Mouse (Mus musculus) lung, adult 2 months (tissue): ENCODE measurements at regions not wholly inside any gene's neighbourhood (a gene's known extent, or its start where the extent isn't known, plus 50 kb on each side); places are given as distances from the start of the nearest gene placed in this dataset.

Experiments used
- DNase-seq: peaks from one replicate; pipeline ENCODE4 v3.0.0; 2022
- H3K4me1 ChIP-seq: fragments of 200-500 bp; 2 replicates; pipeline ENCODE4 v1.6.1; 2011; ENCODE audit warnings: low read length; ENCODE audit not compliant: control insufficient read depth, insufficient read depth
- H3K4me3 ChIP-seq: fragments of 200-500 bp; replicated peaks from 2 replicates; pipeline ENCODE3; 2011; ENCODE audit warnings: low read depth, mild to moderate bottlenecking, control low read depth, low read length; ENCODE audit errors: extremely low read depth
- CTCF ChIP-seq: fragments of 200-500 bp; IDR thresholded peaks from 2 replicates; pipeline ENCODE4 v1.5.1; 2011; ENCODE audit warnings: mild to moderate bottlenecking, low read length, control low read depth; ENCODE audit not compliant: insufficient read depth
- POLR2A ChIP-seq: fragments of 200-500 bp; IDR thresholded peaks from 2 replicates; pipeline ENCODE4 v1.6.1; 2011; ENCODE audit warnings: low read depth, mild to moderate bottlenecking, control low read depth, low read length, borderline replicate concordance; ENCODE audit errors: extremely low read depth
- WGBS: fragments of 180-500 bp; shearing (Covaris S2); methylation state at CpG from one replicate; pipeline ENCODE4 v1.1.7; 2018; 5-methylcytosine and 5-hydroxymethylcytosine counted together

DNA sequence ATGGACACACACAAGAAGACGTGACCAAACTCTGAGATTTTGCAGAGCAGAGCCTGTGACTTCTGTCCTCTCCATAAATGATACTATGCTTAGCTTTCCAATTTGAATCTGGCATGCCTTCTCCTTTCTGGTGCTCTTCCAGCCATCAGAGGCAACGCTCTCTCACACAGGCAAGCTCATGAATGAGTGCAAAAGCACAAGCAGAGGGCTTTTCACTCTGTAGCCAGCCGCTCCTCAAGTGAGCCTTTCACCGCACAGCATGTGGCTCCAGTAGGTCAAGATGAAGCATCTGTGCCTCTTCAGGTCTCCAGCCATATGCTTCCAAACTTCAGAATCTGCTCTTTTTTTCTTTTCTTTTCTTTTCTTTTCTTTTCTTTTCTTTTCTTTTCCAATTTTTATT, 106.2 kb downstream of the Spry2 start:
- DNase-seq, result no peak
- Histone ChIP-seq H3K4me3 (no peak overlapping the region), H3K4me1 (no peaks in the 10 kb centered on the region)
- TF ChIP-seq CTCF (no peak), POLR2A (no peak)
- 90% methylated on average over 4 of the region's 4 CpGs for WGBS

DNA sequence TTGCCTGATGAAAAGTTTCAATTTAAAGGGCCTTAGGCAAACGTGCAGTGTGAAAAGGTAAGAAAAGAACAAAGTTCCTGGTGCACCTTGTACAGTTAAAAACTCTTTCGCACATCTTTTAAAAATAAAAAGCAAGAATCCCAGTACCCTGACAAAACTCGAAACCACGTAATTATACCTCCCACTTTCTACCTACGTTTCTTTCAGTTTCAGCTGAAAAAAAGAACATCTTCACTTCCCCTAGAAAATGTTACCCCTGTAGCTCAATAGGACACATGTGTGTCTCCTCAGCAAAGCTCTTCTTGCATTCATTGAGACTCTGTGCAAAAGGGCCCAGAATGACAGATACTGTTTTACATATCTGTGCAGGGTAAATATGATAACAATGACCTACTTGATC, 113.2 kb downstream of the Spry2 start:
- WGBS, result 82% methylated on average over 5 of the region's 5 CpGs
- no peak for DNase-seq
- no peaks in the 10 kb centered on the region; the same call in none of the 2 replicates for H3K4me1 ChIP-seq
- no peak overlapping the region for H3K4me3 ChIP-seq
- TF ChIP-seq POLR2A (no peak), CTCF (no peak)

DNA sequence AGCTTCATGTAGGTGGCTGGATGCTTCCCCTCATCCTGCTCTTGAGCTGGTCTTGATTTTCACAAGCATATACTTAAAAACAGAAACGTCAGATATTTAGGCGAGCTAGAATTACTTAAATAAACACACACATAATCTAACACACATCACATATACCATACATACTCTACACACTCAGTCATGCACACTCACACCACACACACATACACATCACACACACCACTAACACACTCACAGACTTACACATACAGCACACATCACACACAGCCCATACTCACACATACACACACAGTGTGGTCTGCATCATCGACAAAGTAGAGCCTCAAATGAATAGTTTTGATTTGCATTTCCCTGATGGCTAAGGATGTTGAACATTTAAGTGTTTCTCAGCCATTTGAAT, 116.9 kb downstream of the Spry2 start:
- no peak for TF ChIP-seq CTCF
- DNase-seq, result no peak
- Histone ChIP-seq H3K4me1 (no peaks in the 10 kb centered on the region; the same call in none of the 2 replicates), H3K4me3 (no peak overlapping the region)
- 41% methylated on average over 3 of the region's 3 CpGs for WGBS

DNA sequence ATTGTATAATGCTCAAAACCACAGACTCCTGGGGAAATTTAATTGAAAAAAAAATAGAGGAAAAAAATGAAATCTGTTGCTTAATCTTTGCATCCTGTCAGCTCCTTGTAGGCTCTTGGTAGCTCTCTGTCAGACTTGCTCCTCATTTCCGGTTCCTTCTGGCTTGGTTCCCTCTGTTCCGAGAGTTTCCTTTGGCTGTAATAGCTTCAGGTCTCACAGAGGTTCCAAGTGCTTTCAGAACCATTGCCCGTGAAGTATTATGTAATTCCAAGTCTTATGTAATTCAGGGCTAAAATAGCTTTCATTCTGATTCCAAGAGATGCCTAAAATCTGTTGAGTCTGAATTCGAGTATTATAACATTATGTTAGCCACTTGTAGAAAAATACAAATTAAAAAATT, 117.3 kb downstream of the Spry2 start:
- no peaks in the 10 kb centered on the region; the same call in none of the 2 replicates for H3K4me1 ChIP-seq
- 10% methylated on average over 4 of the region's 4 CpGs for WGBS
- DNase-seq, result peak; percentile 34
- no peak for TF ChIP-seq CTCF
- TF ChIP-seq POLR2A, result no peak
- no peak overlapping the region for H3K4me3 ChIP-seq

DNA sequence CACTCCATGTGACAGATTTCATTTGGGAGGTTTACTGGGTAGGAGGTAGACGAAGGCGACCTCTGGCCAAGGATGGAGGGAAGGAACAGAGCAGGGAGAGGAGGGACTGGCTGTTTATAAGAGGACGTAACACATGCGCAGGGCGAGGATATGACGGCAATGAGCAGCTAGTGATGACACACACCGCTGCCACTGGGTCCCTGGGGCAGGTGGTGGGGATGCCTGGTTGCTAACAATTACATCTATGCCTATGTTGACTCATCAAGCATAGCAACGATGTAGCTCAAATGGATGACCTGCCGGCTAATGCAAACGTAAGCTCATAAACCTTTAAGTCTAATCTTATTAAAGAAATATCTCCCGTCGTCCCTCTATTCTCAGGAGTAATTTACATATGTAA, 122.9 kb downstream of the Spry2 start:
- TF ChIP-seq POLR2A, result no peak
- TF ChIP-seq CTCF, result no peak
- H3K4me3 ChIP-seq, result no peak overlapping the region
- H3K4me1 ChIP-seq, result no peaks in the 10 kb centered on the region
- 93% methylated on average over 12 of the region's 12 CpGs for WGBS
- no peak for DNase-seq

DNA sequence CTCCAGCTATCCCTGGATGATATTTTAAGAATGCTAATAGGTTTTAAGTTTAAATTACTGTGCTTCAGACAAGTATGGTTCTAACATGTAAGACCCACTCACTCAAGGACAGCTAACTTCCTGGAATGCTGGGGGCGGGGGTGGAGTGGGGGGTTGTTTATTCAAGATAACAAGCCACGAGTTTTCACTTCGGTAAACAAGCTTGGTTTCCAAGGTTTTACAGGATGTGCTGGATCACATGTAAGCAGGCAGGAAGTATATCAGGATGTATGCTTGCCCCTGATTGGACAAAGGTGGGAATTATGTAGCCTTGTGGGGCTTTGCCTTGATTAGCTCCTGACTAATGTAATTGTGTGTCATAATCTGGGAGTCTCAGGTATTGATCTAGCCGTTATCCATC, 129.5 kb downstream of the Spry2 start:
- TF ChIP-seq POLR2A (no peak), CTCF (no peak)
- no peaks in the 10 kb centered on the region for H3K4me1 ChIP-seq
- 22% methylated on average over 4 of the region's 4 CpGs for WGBS
- H3K4me3 ChIP-seq, result no peak overlapping the region
- no peak for DNase-seq

DNA sequence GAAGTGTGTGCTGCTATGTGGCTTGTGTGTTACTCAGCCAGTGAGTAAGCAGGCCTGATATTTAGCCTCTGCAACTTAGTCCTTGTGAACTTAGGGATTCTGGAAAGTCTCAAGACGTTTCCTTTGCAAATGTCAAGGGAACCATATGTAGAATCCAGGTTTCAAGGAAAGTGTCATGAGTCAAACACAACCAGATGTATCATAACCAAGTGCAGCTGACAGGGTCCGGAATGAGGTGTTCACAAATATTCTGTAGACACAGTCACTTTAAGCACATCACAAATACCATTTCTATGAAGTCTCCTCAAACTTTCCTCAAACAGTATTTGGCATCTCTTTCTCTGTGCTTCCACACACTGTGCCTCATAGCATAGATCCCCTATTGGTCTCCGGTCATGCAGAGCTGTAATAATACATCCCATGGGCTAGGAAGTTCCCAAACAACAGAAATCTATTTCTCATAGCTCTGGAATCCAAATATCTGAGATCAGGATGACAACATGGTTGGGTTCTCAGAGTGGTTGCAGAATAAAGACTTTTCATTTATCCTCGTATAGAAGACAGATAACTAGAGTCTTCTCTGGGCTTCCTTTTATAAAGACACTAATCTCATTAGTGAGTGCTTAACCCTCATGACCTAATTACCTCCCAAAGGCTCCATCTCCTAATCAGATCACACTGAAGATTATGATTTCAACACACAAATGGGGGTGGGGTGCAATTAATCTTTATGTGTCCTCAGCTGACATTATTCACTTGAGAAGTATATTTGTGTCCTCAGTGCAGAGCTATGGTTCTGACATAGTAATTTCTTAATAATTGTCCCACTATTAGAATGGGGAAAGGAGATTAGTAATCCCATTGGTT, 143.9 kb downstream of the Spry2 start:
- DNase-seq, result no peak
- 73% methylated on average over 4 of the region's 4 CpGs for WGBS
- Histone ChIP-seq H3K4me3 (no peak overlapping the region), H3K4me1 (no peaks in the 10 kb centered on the region)
- TF ChIP-seq POLR2A (no peak), CTCF (no peak)

DNA sequence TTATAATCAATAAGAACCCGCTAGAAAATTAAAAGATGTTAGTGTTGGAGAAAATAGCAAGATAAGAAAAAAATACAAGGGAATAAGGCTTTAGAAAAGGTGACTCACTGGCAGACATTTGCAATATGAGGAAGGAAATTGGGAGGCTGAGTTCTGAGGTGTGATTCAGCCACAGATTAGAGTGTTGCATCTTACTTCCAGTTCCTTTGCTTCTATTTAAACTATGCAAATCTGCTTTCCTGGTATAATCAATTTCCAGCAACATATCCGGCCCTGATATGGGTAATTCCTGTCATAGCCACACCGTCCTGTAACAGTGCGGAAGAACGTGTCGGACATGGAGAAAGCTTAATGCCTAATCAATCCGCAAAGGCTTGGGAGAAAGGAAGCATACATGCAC, 144.9 kb downstream of the Spry2 start:
- Histone ChIP-seq H3K4me3 (no peak overlapping the region), H3K4me1 (no peaks in the 10 kb centered on the region)
- DNase-seq, result no peak
- TF ChIP-seq POLR2A (no peak), CTCF (no peak)
- 74% methylated on average over 7 of the region's 7 CpGs for WGBS

DNA sequence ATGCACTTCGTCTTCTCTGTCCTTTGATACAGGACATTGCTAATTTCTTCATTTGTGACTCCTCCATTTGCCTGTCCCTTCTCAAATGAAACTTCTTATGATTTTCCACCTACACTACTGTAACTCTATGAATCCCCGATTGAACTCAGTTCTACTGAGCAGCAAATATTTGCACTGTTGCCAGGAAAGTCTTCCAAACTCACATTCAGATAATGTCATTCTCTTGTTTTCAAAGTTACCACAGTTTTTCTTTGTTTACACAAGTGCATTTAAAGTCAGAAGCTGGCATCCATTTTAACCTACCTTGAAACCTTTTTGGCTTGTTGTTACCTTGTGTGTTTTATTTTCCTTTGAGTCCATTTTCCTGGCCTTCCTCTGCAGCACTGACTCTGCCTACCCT, 152.0 kb downstream of the Spry2 start:
- TF ChIP-seq CTCF (no peak), POLR2A (no peak)
- DNase-seq, result no peak
- H3K4me3 ChIP-seq, result no peak overlapping the region
- peaks cover 3% of the 10 kb centered on the region for H3K4me1 ChIP-seq
- WGBS, result 50% methylated on average over 2 of the region's 2 CpGs

DNA sequence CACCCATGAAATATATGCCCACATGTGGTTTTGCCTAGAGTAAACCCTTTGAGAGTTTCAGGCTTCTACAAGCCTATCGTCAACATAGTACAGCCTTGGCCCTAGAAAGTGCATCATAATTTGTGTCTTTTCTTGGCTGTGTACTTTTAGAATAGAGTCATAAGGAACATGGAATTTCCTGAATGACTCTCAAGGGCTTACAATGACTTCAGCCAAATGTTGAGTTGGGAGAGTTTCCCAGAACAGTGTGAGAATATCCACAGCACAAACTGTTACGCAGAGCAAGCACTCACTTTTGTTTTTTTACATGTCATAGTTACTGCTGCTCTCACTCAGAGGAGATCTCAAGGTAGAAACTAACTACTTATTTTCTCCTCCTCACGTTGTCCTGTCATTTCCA, 152.5 kb downstream of the Spry2 start:
- DNase-seq, result no peak
- H3K4me3 ChIP-seq, result no peak overlapping the region
- 33% methylated on average over 3 of the region's 3 CpGs for WGBS
- peaks cover 3% of the 10 kb centered on the region for H3K4me1 ChIP-seq
- no peak for TF ChIP-seq POLR2A
- no peak for TF ChIP-seq CTCF

DNA sequence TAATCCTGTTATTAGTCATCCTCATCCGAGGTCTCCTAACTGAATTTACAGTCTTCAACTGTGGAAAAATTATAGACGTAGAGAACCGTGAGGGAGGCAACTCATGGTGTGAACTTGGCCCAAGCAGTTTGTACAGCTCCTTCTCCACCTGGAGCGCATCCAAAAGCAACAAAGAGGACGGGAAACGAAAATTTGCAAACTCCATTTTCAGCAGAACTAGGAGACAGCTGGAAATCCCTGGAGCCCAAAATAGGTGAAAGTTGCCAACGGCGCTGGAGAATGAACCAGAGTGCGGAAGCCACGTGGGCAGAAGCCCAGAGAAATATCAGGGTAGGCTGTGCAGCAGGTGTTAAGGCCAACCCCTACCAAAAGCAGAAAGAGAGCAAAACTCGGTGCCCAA, 155.7 kb downstream of the Spry2 start:
- Histone ChIP-seq H3K4me1 (peaks cover 3% of the 10 kb centered on the region), H3K4me3 (no peak overlapping the region)
- no peak for DNase-seq
- TF ChIP-seq CTCF (no peak), POLR2A (no peak)
- 50% methylated on average over 11 of the region's 11 CpGs for WGBS
